Mouse (Mus musculus) embryo, embryonic 11 days (tissue): ENCODE results near the gene Ints1.

ENCODE experiments used
- DNase-seq: peaks from one replicate; pipeline ENCODE4 v3.0.0-alpha.2; 2015

Ints1 gene

DNA sequence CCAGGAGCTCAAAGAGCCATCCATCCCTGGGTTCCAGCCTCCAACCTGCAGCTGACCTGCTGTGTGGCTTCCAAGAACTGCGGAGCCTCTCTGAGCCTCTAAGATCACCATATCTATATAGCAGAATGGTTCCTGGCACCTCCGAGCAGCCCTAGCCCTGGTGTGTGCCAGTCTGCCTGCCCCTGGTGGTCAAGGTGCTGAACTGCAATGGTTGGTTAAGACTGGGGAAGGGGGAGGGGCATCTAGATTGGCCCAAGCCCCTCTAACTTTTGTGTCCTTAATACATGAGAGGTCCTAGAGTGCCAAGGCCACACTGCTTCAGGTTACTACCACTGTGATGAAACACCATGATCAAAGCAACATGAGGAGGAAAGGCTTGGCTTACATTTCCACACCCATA lies 72.6 kb downstream of the Ints1 start:
- peak; percentile 38 for DNase-seq

DNA sequence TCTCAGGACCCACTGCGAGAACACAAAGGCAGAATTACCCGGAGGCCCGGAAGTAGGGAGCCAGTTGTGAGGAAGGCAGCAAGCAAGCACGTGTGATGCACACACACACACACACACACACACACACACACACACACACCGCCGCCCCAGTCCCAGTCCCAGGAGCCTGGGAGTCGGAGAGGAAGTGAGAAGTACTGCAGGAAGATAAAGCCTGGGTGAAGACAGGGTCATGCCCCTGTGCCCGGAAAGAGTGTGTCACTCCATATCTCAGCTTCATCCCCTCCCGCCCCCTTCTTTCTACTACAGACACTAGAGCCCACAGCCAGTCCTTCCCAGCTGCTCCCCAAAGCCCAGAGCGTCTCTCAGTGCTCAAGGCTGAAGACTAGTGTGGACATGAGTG lies 73.2 kb downstream of the Ints1 start:
- no peak for DNase-seq
